Mouse (Mus musculus) heart, embryonic 12.5 days (tissue): ENCODE results near the gene Pced1b. TPM values are rescaled to one million over a fixed set of nuclear protein-coding genes. Genes with fewer than 3 reads are reported as not detected.

Experiments used
- ATAC-seq: fragments of 200-750 bp; cut with Nextera tagmentation; 2 replicates; pipeline ENCODE4 v1.8.0; 2017; ENCODE audit warnings: moderate TSS enrichment, moderate library complexity; ENCODE audit not compliant: insufficient number of reproducible peaks, low FRiP score
- H3K27ac ChIP-seq: fragments of 300-500 bp; sonication (generic); 2 replicates; pipeline ENCODE4 v1.5.1; 2016; ENCODE audit warnings: mild to moderate bottlenecking, moderate library complexity; ENCODE audit not compliant: poor library complexity, severe bottlenecking
- H3K27me3 ChIP-seq: fragments of 300-500 bp; sonication (generic); replicated peaks from 2 replicates; pipeline ENCODE4 v1.6.1; 2016; ENCODE audit warnings: mild to moderate bottlenecking, moderate library complexity
- H3K36me3 ChIP-seq: fragments of 300-500 bp; sonication (generic); 2 replicates; pipeline ENCODE4 v1.6.1; 2016; ENCODE audit warnings: mild to moderate bottlenecking, moderate library complexity
- H3K4me1 ChIP-seq: fragments of 300-500 bp; sonication (generic); replicated peaks from 2 replicates; pipeline ENCODE4 v1.6.1; 2016; ENCODE audit warnings: mild to moderate bottlenecking
- H3K4me2 ChIP-seq: fragments of 300-500 bp; sonication (generic); 2 replicates; pipeline ENCODE4 v1.6.1; 2016; ENCODE audit warnings: mild to moderate bottlenecking, moderate library complexity
- H3K4me3 ChIP-seq: fragments of 300-500 bp; sonication (generic); 2 replicates; pipeline ENCODE4 v1.5.1; 2016; ENCODE audit warnings: mild to moderate bottlenecking
- H3K9ac ChIP-seq: fragments of 300-500 bp; sonication (generic); 2 replicates; pipeline ENCODE4 v1.6.1; 2016; ENCODE audit warnings: mild to moderate bottlenecking, moderate library complexity
- H3K9me3 ChIP-seq: fragments of 300-500 bp; sonication (generic); replicated peaks from 2 replicates; pipeline ENCODE4 v1.6.1; 2016; ENCODE audit warnings: mild to moderate bottlenecking, moderate library complexity
- WGBS: fragments of 180-500 bp; shearing (Covaris S2); methylation state at CpG from one replicate; pipeline ENCODE4 v1.1.7; 2016; 5-methylcytosine and 5-hydroxymethylcytosine counted together
- polyA plus RNA-seq: library from polyadenylated mRNA; unstranded; fragments of >200 nt; fragmentation: Nextera tagmentation; extraction: Ambion mirVana; gene quantifications from 2 replicates; pipeline ENCODE4 v1.2.1, GENCODE M21; 2016

Gene Pced1b
- polyA plus RNA-seq, 1 experiment from 2014 or later: 2.4 TPM

- Histone ChIP-seq H3K9ac (peak overlapping the region; percentile 40; the same call in 1 of the 2 replicates), H3K9me3 (no peaks in the 10 kb centered on the region), H3K4me2 (peak overlapping the region; percentile 75), H3K27ac (0 out of 2 replicates have a peak overlapping the region, but pooled peaks have one; percentile 33), H3K4me3 (peak overlapping the region; percentile 40), H3K4me1 (peaks cover 21% of the 10 kb centered on the region), H3K27me3 (0 out of 2 replicates have a peak, but pooled peaks cover 3% of the 10 kb centered on the region), H3K36me3 (no peaks in the 10 kb centered on the region)
- WGBS: 7% methylated on average over 24 of the region's 25 CpGs
- ATAC-seq: peak; percentile 23; the same call in 1 of the 2 replicates
Observed at GRCm38 (mm10) chr15:97373203-97374084, 126.5 kb downstream of the Pced1b start.

GRCm38 (mm10) chr15:97374085-97374844 is 127.4 kb downstream of the Pced1b start:
- peak overlapping the region; percentile 75 for H3K4me2 ChIP-seq
- 0 out of 2 replicates have a peak, but pooled peaks cover 3% of the 10 kb centered on the region for H3K27me3 ChIP-seq
- ATAC-seq: no peak
- H3K36me3 ChIP-seq: no peaks in the 10 kb centered on the region
- 58% methylated on average over 8 of the region's 8 CpGs for WGBS
- H3K4me1 ChIP-seq: peaks cover 21% of the 10 kb centered on the region
- H3K9ac ChIP-seq: no peak overlapping the region
- H3K27ac ChIP-seq: no peak overlapping the region
- H3K4me3 ChIP-seq: 0 out of 2 replicates have a peak overlapping the region, but pooled peaks have one; percentile 40
- H3K9me3 ChIP-seq: no peaks in the 10 kb centered on the region

GRCm38 (mm10) chr15:97374845-97375720 is 128.2 kb downstream of the Pced1b start:
- Histone ChIP-seq H3K9ac (no peak overlapping the region), H3K27ac (no peak overlapping the region), H3K4me1 (peaks cover 26% of the 10 kb centered on the region), H3K9me3 (no peaks in the 10 kb centered on the region), H3K4me2 (no peak overlapping the region), H3K36me3 (no peaks in the 10 kb centered on the region), H3K27me3 (0 out of 2 replicates have a peak, but pooled peaks cover 3% of the 10 kb centered on the region), H3K4me3 (no peak overlapping the region)
- no peak for ATAC-seq
- 80% methylated on average over 15 of the region's 15 CpGs for WGBS

- Histone ChIP-seq H3K36me3 (no peaks in the 10 kb centered on the region), H3K27ac (0 out of 2 replicates have a peak overlapping the region, but pooled peaks have one; percentile 49), H3K9me3 (no peaks in the 10 kb centered on the region), H3K4me3 (peak overlapping the region; percentile 36), H3K4me1 (peaks cover 27% of the 10 kb centered on the region), H3K27me3 (0 out of 2 replicates have a peak, but pooled peaks cover 3% of the 10 kb centered on the region), H3K9ac (no peak overlapping the region), H3K4me2 (peak overlapping the region; percentile 65)
- 38% methylated on average over 7 of the region's 7 CpGs for WGBS
- ATAC-seq: no peak
Observed at GRCm38 (mm10) chr15:97376081-97376742, 129.3 kb downstream of the Pced1b start.

GRCm38 (mm10) chr15:97376792-97377222 is 129.9 kb downstream of the Pced1b start:
- H3K36me3 ChIP-seq: no peaks in the 10 kb centered on the region
- no peaks in the 10 kb centered on the region for H3K9me3 ChIP-seq
- peak overlapping the region; percentile 65 for H3K4me2 ChIP-seq
- H3K4me1 ChIP-seq: peaks cover 27% of the 10 kb centered on the region
- H3K9ac ChIP-seq: peak overlapping the region; percentile 48
- peak overlapping the region; percentile 36 for H3K4me3 ChIP-seq
- ATAC-seq: peak; percentile 43; the same call in 1 of the 2 replicates
- 12% methylated on average over 19 of the region's 19 CpGs for WGBS
- peak overlapping the region; percentile 49 for H3K27ac ChIP-seq
- H3K27me3 ChIP-seq: 0 out of 2 replicates have a peak, but pooled peaks cover 3% of the 10 kb centered on the region

GRCm38 (mm10) chr15:97378061-97378460 is 131.2 kb downstream of the Pced1b start:
- H3K4me3 ChIP-seq: no peak overlapping the region
- H3K4me1 ChIP-seq: peaks cover 27% of the 10 kb centered on the region
- no peak overlapping the region for H3K9ac ChIP-seq
- H3K36me3 ChIP-seq: no peaks in the 10 kb centered on the region
- 84% methylated on average over 4 of the region's 4 CpGs for WGBS
- H3K27ac ChIP-seq: no peak overlapping the region
- no peak for ATAC-seq
- H3K4me2 ChIP-seq: no peak overlapping the region
- 0 out of 2 replicates have a peak, but pooled peaks cover 3% of the 10 kb centered on the region for H3K27me3 ChIP-seq
- no peaks in the 10 kb centered on the region for H3K9me3 ChIP-seq

- 36% methylated on average over 11 of the region's 12 CpGs for WGBS
- ATAC-seq: peak; percentile 92
- Histone ChIP-seq H3K9ac (peak overlapping the region; percentile 6; the same call in 1 of the 2 replicates), H3K27ac (no peak overlapping the region), H3K4me2 (peak overlapping the region; percentile 57), H3K9me3 (no peaks in the 10 kb centered on the region), H3K4me3 (peak overlapping the region; percentile 27), H3K4me1 (peaks cover 19% of the 10 kb centered on the region), H3K36me3 (no peaks in the 10 kb centered on the region), H3K27me3 (0 out of 2 replicates have a peak, but pooled peaks cover 3% of the 10 kb centered on the region)
Observed at GRCm38 (mm10) chr15:97379489-97380304, 132.8 kb downstream of the Pced1b start.

- Histone ChIP-seq H3K4me3 (no peak overlapping the region), H3K4me1 (peaks cover 6% of the 10 kb centered on the region; the same call in 1 of the 2 replicates), H3K27me3 (no peaks in the 10 kb centered on the region), H3K9me3 (no peaks in the 10 kb centered on the region), H3K36me3 (no peaks in the 10 kb centered on the region), H3K4me2 (no peak overlapping the region), H3K27ac (no peak overlapping the region), H3K9ac (no peak overlapping the region)
- WGBS: 91% methylated on average over 3 of the region's 3 CpGs
- ATAC-seq: no peak
Observed at GRCm38 (mm10) chr15:97382567-97382966, 135.7 kb downstream of the Pced1b start.

- 65% methylated on average over 14 of the region's 14 CpGs for WGBS
- no peak overlapping the region for H3K9ac ChIP-seq
- H3K4me3 ChIP-seq: no peak overlapping the region
- H3K9me3 ChIP-seq: no peaks in the 10 kb centered on the region
- no peaks in the 10 kb centered on the region for H3K27me3 ChIP-seq
- H3K27ac ChIP-seq: no peak overlapping the region
- H3K36me3 ChIP-seq: no peaks in the 10 kb centered on the region
- no peak for ATAC-seq
- peaks cover 6% of the 10 kb centered on the region; the same call in 1 of the 2 replicates for H3K4me1 ChIP-seq
- no peak overlapping the region for H3K4me2 ChIP-seq
Observed at GRCm38 (mm10) chr15:97383523-97384141, 136.7 kb downstream of the Pced1b start.
